Mouse (Mus musculus): ENCODE data around the gene Fhit.

The Fhit gene

GRCm38 (mm10) chr14:9697101-9697500, 1464.7 kb downstream of the Fhit start:
- DNase-seq (ENCODE audit: low read depth, low spot score) = no peak

DNA sequence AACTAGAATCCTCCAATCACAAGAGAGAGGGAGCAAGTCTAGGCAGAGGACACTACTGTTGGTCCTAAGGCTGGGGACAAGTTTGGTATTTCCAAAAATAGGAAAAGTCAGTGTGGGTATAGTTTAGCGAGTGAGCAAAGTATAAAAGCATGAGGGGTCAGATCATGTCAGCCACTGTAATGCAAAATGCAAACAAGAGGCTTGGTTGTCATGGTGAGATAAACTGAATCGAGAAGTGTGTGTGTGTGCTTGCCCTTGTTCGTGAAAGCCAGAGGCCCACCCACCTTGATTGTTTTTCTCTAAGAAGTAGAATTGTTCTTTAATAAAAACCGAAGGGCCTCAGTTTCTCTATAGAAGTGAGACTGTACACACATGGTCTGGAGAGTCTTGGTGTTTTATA, 1465.8 kb downstream of the Fhit start:
- DNase-seq (ENCODE audit: low read depth, low spot score) = no peak

DNA sequence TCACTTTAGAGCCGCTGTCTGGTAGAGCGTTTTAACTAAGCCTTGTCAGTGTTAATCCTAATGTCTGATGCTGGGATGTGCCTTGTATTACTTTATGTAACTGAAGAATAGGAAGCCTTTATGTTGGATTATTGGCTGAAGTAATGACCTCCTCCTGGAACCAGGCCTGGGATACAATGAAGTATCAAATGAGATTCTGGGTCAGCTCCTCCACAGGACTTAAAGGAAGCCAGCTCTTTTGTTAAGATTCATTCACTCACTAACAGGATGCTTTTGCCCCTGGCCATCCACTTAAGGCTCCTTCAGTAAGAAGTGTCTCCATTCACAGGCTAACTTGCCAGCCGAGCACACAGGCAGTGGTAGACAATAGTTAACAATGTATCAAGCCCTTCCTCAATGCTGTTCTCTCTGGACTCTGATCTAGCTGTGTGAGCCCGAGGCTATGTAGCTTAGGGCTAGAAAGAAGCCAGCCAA, 1466.6 kb downstream of the Fhit start:
- no peak for DNase-seq (ENCODE audit: low read depth, low spot score)

DNA sequence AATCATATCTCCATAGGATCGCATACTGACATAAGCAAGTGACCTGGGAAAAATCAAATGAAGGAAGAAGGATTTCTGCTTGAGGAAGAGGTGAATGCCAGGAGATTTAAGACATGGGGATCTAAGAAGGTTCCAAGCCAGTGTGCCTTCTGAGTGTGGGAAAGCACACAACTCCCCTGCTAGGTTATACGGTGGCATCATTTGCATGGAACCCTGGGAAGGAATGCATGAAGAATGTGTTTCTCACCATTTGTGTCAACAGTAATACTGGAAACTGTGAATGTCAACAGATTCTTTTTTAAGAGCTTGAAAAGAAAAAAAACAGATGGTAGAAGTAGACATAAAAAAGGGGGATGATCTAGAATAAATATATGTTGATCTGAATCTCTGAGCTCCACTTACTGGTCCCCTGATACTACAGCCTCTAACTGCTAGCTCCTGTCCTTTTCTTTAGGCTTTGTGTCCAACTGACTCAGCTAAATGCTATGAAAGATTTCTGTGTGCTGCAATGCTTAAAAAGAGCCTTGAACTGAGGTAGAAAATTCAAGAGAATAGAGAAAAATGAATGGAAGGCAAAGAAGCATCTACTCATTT, 1473.1 kb downstream of the Fhit start:
- no peak for DNase-seq (ENCODE audit: low read depth, low spot score)

DNA sequence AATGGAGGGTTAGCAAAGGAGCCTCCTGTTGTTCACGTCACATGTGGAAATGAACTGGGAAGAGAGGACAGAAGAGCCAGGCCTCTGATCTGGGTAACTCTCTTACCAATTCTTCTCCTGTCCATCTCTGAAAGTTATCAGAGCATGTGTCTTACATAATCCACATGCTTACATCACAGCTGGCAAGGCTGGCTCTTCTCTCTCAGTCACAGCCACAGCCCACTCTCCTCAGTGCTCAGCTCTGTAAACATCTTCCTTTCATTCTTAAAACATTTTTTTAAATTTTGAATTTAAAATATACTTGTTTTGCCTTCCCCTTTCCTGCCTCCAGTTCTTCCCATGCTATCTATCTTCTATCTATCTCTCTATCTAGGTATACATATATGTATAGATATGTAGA, 1477.5 kb downstream of the Fhit start:
- no peak for DNase-seq (ENCODE audit: low read depth, low spot score)

GRCm38 (mm10) chr14:9672728-9673127, 1489.1 kb downstream of the Fhit start:
- DNase-seq (ENCODE audit: low read depth, low spot score) = no peak

- no peak for DNase-seq (ENCODE audit: low read depth, low spot score)
These were observed 1490.1 kb downstream of the Fhit start for GRCm38 (mm10) chr14:9671776-9672175.

DNA sequence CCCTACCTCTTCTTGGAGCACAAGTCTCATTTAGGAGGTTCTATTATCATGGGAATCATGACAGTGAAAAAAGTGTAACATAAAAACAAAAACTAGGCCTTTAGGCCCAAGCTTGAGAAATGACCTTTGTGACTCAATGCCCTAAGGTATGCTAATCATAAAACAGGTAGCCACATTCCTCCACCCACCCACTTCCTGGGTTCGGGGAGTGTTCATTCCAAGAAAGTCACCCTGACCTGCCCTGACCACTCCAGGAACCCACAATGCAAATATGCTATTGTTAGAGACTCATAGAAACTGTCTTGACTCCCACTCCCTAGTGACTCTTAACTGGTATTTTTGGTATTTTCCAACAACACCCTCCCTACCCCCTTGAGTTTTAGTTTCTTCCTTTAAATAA, 1492.1 kb downstream of the Fhit start:
- DNase-seq (ENCODE audit: low read depth, low spot score) = no peak

DNA sequence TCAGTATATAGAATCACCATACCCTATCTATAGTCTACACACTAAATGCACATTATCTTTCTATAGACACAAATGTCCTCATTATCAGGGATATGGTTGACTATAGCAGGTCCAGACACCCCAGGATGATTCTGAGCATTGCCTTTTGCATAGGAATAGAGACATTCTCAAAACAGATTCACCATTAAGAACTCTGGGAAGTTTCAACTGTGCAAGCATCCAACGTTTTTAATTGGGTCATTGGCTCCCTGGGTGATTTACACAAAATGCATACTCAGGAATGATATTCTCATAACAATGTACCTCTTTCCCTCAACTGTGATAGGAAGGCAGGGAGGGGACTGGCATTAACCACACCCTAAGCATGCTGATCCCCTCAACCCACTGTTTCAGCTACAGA, 1503.4 kb downstream of the Fhit start:
- DNase-seq (ENCODE audit: low read depth, low spot score) = no peak

DNA sequence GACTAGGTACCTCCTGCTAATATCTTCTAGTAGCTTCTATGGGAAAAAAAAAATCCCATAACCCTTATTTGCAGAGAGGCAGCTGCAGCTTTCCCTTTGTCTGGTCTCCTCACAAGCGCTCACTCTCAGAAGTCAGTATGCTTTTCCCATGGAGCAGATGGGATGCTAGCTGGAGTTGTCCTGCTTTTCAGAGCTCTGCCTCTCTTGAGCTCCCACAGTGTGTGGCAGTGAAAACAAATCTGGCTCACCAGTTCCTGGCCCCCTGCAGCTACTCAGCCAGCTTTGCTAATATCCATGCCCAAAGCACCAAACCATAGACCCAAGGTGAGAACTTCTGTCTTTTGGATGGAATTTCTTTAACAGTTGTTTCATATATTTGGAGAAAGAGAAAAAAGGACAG, 1510.4 kb downstream of the Fhit start:
- DNase-seq (ENCODE audit: low read depth, low spot score) = no peak

GRCm38 (mm10) chr14:9648416-9648815, 1513.4 kb downstream of the Fhit start:
- no peak for DNase-seq (ENCODE audit: low read depth, low spot score)

GRCm38 (mm10) chr14:9646233-9646632, 1515.6 kb downstream of the Fhit start:
- DNase-seq (ENCODE audit: low read depth, low spot score) = no peak

GRCm38 (mm10) chr14:9644216-9645166, 1517.3 kb downstream of the Fhit start:
- no peak for DNase-seq (ENCODE audit: low read depth, low spot score)

DNA sequence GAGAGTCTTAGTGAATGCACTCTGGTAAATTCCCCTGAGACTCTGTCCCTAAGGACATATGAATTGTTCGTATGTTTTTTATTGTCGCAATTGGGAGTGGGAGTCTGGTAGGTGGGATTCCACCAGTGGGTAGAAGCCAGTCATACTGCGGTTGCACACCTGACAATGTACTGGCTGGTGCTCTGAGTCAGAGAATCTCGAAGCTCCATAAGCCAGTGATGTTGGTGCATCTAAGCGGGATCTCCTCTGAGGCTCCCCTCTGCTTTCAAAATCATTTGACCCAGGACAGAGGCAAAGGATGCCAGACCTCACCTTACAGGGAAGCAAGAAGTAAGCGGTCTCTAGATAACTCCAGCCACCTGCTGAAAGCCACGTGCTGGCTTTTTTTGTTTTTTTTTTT, 1518.1 kb downstream of the Fhit start:
- DNase-seq (ENCODE audit: low read depth, low spot score) = no peak

DNA sequence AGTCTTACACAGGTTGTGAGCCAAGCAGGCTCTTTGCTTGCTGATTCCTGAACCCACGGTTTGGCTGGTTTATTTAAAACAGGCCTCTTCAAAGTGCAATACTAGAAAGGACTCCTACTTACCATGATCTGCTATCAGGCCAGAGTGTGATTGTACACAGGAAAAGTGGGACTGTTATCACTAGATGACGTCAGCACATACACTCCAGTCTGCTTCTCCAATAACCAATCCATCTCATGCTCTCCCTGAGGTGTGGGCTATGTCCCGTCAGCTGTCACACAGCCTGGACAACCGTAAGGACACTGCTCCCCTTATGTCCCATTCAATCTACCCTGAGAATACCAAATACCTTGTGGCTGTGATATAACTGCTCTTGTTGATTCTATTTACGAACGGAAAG, 1519.2 kb downstream of the Fhit start:
- DNase-seq (ENCODE audit: low read depth, low spot score) = no peak

- DNase-seq (ENCODE audit: low read depth, low spot score) = no peak
These were observed 1519.8 kb downstream of the Fhit start for GRCm38 (mm10) chr14:9642068-9642467.

DNA sequence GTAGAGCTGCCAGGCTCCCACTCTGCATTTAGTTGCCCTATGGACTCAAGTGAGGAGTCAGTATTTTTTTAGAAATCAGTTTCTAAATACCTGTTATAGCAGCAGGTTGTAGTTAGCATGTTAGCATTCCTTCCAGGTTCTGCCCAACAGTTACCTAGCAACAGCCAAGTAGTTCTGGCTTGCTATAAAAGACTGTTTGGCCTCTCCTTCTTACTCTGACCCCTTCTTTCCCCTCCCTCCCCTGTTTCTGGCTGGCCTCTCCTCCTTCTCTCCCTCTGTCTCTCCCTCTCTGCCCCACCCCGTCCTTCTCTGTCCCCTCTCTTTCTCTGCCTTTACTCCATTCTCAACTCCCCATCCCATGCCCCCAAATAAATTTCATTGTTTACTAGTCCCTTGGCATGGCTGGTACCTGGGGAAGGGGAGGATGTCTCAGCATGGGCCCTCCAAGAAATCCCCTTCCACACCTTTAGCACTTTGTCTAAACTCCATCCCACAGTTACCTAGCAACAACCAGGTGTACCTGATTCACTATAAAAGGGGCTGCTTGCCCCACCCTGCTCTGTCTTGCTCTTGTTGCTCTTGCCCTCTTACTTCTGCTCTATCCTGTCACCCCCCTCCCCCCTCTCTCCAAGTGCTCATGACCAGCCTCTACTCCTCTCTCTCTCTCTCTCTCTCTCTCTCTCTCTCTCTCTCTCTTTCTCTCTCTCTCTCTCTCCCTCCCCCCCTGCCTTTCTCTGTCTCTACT, 1527.4 kb downstream of the Fhit start:
- no peak for DNase-seq (ENCODE audit: low read depth, low spot score)

GRCm38 (mm10) chr14:9632537-9632936, 1529.3 kb downstream of the Fhit start:
- no peak for DNase-seq (ENCODE audit: low read depth, low spot score)

GRCm38 (mm10) chr14:9623219-9624043, 1538.4 kb downstream of the Fhit start:
- no peak for DNase-seq (ENCODE audit: low read depth, low spot score)

DNA sequence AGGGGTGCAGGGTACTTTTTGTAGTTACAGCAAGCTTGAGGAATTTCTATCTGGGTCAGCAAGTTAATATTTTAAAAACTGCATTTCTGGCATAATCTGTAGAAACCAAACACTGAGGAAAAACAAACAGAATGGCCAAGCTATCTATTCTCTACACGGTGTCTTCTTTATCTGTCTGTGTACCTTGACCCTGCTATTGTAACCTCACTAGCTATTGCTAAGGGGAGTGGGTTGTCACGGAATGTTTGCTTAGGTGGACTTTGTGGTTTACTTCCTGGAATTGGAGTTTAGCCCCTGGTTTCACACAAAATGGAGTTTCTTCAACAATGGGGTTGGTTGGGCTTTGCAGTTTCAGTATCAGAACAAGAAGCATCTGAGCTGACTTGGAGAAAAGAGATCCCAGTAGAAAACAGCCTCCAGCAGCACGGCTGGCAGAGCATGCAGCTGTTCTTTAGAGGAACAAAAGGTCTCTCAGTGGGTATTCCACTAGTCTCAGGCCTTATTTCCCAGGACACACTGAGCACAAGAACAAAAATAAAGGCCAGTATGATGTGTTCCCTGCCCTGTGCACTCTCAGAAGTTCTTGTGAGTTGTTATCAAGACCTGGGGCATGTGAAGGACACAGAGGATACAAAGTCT, 1540.8 kb downstream of the Fhit start:
- no peak for DNase-seq (ENCODE audit: low read depth, low spot score)

DNA sequence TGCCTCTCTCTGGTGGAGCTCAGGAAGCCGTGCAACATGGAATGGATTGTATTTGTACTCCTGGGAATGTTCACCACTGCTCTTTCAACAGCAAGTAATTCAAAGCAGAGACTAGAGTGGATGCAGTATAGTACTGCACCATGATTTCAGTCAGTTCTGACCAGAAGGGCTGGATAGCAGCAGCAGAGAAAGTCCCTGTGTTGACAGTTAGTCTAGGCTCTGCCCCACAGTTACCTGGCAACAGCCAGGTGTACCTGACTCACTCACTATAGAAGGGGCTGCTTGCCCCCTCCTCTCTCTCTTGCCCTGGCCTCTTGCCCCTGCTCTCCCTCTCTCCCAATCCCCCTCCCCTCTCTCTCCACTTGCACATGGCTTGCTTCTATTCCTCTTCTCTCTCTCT, 1542.0 kb downstream of the Fhit start:
- DNase-seq (ENCODE audit: low read depth, low spot score) = no peak

Measured in retina, adult 2 months (tissue).